Mouse (Mus musculus) G1E (cell line): ENCODE data around the gene Mgmt.

ENCODE experiments used
- CTCF ChIP-seq: IDR thresholded peaks from 2 replicates; pipeline ENCODE4 v1.5.1; 2012; ENCODE audit warnings: low read depth, low read length, inconsistent platforms, mixed read lengths
- GATA1 ChIP-seq: IDR thresholded peaks from 2 replicates; pipeline ENCODE4 v1.6.1; 2012; ENCODE audit warnings: borderline replicate concordance, low read length, inconsistent platforms, mixed read lengths
- GATA2 ChIP-seq: IDR thresholded peaks from 2 replicates; pipeline ENCODE4 v1.6.1; 2012; ENCODE audit warnings: low read depth, low read length, inconsistent platforms, borderline replicate concordance
- POLR2AphosphoS5 ChIP-seq: IDR thresholded peaks from 2 replicates; pipeline ENCODE4 v1.6.1; 2012; ENCODE audit warnings: low read depth, low read length, inconsistent platforms; ENCODE audit not compliant: insufficient replicate concordance

- TF ChIP-seq CTCF: no peak
- no peak for TF ChIP-seq POLR2AphosphoS5
- TF ChIP-seq GATA2: no peak
- TF ChIP-seq GATA1: no peak
These were observed 171.0 kb downstream of the Mgmt start for GRCm38 (mm10) chr7:137065408-137065807.
